Mouse (Mus musculus): ENCODE data around the gene Tvp23a.

- TF ChIP-seq CTCF (IDR thresholded peaks at IDR 0.05; ENCODE audit: low read depth) (no peak), EP300 (IDR thresholded peaks at IDR 0.05; ENCODE audit: low read depth) (no peak)
These were observed 45.4 kb upstream of the Tvp23a start for GRCm38 (mm10) chr16:10492587-10492986.
